Mouse (Mus musculus) NIH3T3 (cell line): Measurements from ENCODE around the gene Hba-a2.

Source experiments
- DNase-seq: peaks from one replicate; pipeline ENCODE4 v3.0.0-alpha.2; 2012; ENCODE audit warnings: low read depth

Hba-a2 gene

DNA sequence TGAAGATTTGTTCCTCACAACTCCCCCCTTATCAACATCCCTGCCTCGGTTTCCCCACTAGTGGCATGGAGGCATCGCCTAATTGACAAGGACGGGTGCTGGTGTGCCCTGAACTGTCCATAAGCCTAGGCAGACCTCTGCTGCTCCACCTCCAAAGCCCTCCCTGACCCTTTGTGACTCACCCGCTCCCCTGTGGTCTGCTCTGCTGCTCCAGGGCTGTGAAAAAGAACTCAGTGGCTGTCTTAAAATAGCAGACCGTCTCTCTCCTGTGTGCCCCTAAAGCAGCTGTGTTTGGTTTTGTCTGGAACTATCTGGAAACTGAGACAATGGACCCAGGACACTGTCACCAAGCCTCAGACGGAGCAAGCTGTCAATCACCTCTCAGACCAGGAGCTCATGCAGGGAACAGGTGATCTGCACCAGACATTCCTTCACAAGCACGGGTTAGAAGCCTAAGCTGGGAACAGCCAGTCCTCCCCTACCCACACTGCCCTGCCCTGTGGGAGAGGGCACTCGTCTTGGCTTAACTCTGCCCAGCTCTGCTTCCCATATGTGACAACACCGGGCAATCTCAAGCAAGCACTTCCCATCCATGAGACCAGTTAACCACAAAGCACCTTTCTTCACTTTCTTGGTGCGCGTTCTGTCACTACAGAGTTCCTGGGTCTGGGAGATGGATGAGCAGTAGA lies 24.4 kb downstream of the Hba-a2 start:
- peak; percentile 24 for DNase-seq

- DNase-seq = peak; percentile 83
These were observed 24.9 kb downstream of the Hba-a2 start for GRCm38 (mm10) chr11:32321196-32321565.

- peak; percentile 84 for DNase-seq
These were observed 28.3 kb downstream of the Hba-a2 start for GRCm38 (mm10) chr11:32324609-32325008.

DNA sequence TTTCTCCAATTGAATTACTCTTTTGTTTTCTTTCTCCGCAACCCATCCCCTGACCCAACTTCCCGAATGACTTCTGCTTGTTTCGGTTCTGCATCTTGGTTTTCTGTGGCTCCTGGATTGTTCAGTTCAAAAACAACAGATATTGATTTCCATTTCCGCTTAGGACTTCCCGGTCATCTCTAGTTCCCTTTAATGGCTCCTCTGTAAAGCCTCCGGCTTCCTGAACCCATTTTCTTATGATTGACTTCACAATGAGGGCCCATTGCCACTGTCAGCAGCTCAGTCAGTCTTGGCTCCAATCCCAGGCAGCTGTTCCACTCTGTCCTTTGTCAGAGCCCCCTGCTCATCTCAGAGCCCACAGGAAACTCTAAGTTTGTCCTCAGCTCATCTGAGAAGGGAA lies 34.8 kb downstream of the Hba-a2 start:
- no peak for DNase-seq

GRCm38 (mm10) chr11:32331861-32332260 lies 35.6 kb downstream of the Hba-a2 start:
- no peak for DNase-seq

DNA sequence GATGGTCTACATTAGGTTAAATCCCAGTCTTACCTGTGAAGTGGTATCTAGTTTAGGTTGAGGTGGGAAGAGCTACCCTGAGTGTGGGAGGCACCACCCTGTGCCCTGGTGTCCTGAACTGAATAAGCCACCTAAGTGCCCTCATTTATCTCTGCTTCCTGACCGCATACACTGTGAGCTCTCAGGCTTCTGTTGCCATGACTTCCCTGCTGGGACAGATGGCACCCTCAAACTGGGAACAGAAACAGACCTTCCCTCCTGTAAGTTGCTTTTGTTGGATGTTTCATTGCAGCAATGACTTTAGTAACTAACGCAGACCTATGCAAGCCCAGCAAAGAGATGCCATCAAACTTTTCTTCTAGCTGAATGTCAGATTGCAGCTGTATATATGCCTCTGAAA lies 36.9 kb downstream of the Hba-a2 start:
- no peak for DNase-seq

DNA sequence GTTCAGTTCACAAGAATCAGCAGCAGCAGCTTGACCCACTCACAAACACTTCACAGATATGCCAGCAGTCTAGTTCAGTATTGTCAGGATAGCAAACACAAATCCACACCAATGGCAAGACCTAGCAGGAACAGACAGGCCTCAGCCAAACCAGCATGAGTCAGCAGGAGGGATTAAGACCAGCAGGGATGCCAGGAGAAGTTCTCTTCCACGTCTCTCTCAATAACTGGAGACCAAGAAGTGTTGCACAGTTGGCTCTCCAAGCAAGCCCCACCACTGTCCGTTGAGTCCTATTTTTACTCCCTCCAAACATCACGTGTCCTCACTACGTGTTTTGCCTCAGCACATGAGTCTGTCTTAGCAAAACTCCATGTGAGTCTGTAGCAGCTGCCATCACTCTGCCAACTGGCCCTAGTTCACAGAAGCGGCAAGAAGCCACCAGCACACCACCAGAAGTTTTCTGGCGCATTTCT lies 40.2 kb downstream of the Hba-a2 start:
- DNase-seq = peak; percentile 67

DNA sequence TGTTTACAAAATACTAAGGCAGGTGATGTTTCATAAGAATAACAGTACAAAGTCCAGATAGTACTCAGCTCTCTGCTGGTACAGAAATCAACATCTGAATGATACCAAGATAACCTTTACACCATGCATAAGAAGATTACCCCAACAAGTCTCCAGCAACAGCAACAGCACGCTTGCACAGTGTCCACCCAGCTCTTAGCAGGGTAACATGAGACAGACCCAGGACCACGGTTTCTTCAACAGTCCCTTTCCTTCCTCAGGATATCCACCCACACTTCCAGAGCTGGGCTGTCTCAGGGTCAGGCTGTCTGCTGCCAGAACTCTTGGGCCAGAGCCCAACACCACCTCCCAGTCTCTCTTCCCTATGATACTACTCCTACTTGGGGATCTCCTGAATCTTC lies 42.8 kb downstream of the Hba-a2 start:
- DNase-seq = no peak

DNA sequence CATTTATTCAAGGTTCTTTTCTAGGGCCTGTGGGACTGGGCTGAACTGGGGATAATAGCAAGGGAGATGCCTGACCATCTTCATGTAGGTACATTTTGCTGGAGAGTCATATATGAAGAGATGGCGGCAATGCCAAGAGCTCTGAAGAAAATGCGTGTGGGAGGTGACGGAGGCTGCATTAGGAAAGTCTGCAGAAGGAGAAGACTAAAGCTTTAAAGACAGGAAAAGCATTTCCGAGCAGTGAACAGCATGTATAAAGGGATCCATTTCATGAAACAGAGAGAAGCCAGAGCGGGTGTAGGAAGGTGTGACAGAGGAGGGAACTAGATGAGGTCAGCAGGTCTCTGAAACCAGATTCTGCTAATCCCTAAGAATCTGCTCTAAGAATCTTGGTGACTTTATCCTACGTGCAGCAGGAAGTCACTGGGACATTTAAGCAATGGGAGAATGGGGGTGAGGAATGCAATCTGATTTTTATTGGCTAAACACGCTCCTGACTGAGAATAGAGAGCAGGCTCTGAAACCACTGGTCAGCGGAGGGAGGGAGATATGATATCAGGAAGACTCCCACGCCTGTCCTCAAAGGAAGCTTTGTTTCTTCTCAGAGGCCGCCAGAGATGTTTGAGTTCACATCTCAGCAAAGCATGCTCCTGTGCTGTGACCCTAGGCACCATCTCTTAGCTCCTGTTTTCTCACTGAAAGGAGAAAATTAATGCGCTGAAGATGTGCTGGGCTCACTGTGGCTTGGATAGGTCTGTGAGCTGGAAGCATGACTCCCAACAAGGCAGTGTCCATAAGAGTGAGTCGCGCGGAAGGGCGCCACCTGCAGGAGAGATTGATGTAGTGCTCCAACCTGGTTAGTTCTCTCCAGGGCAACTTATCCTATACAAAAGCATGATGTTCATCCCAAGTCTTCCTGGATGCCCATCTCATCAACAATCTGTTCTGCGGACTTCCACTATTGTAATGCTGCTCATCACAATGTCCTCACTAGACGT lies 44.5 kb downstream of the Hba-a2 start:
- peak; percentile 86 for DNase-seq

GRCm38 (mm10) chr11:32342770-32343191 lies 46.5 kb downstream of the Hba-a2 start:
- DNase-seq = peak; percentile 77

GRCm38 (mm10) chr11:32343350-32343749 lies 47.1 kb downstream of the Hba-a2 start:
- DNase-seq = no peak

- DNase-seq = peak; percentile 62
These were observed 49.4 kb downstream of the Hba-a2 start for GRCm38 (mm10) chr11:32345504-32346297.
